Mouse (Mus musculus): ENCODE measurements around the gene Zfp933.
"Not testable (repeated sequence)": the region's sequence is repeated elsewhere in the genome, so short reads cannot be mapped to it uniquely, and the experiment has no call there.

- TF ChIP-seq CTCF (IDR thresholded peaks at IDR 0.05; ENCODE audit: control insufficient read depth, insufficient read depth, low read length); POLR2A (IDR thresholded peaks at IDR 0.05; ENCODE audit: borderline replicate concordance, control insufficient read depth, low read depth, low read length): not testable (repeated sequence)
Observed at GRCm38 (mm10) chr4:147866793-147867192, 18.6 kb upstream of the Zfp933 start.

Data from bone marrow, adult 2 months (tissue).